Mouse (Mus musculus) left cerebral cortex, adult 18-20 months (tissue): ENCODE data around the gene Clec1a. TPM values are rescaled to one million over a fixed set of nuclear protein-coding genes. Genes with fewer than 3 reads are reported as not detected.
"Not testable (repeated sequence)": the region's sequence is repeated elsewhere in the genome, so short reads cannot be mapped to it uniquely, and the experiment has no call there.

Source experiments
- DNase-seq, 2 experiments: peaks; one replicate each; pipeline ENCODE4 v3.0.0; 2021 to 2022; ENCODE audit warnings: low spot score in 2 of 2, mixed read lengths in 1 of 2
- long read RNA-seq, 2 experiments: library from polyadenylated mRNA; stranded (forward); transcript quantifications; one replicate each; pipeline ENCODE4 v2.0.0; 2021
- total RNA-seq, 2 experiments: library from RNA; stranded (reverse); gene quantifications; 2 replicates each; pipeline ENCODE4 v1.2.3; 2021

The Clec1a gene
- total RNA-seq = 1 to 10 TPM; 1.0 to 1.2 TPM
- long read RNA-seq, experiment 1, full-length matches to known transcripts = 2 of 2 reads
- long read RNA-seq, experiment 1, partial matches to known transcripts = 0 of 2 reads
- long read RNA-seq, experiment 1, other reads (novel, unspliced or antisense) = 0 of 2 reads
- long read RNA-seq, experiment 2, partial matches to known transcripts = 0 of 1 reads
- long read RNA-seq, experiment 2, other reads (novel, unspliced or antisense) = 0 of 1 reads

- DNase-seq = no peak
Measured at GRCm38 (mm10) chr6:129451411-129452039, at the start of gene Clec1a. Clec1a (minus strand) TSS chr6:129452000.

- DNase-seq = not testable (repeated sequence)
Measured at GRCm38 (mm10) chr6:129499516-129499915, 47.7 kb upstream of the Clec1a start.

DNA sequence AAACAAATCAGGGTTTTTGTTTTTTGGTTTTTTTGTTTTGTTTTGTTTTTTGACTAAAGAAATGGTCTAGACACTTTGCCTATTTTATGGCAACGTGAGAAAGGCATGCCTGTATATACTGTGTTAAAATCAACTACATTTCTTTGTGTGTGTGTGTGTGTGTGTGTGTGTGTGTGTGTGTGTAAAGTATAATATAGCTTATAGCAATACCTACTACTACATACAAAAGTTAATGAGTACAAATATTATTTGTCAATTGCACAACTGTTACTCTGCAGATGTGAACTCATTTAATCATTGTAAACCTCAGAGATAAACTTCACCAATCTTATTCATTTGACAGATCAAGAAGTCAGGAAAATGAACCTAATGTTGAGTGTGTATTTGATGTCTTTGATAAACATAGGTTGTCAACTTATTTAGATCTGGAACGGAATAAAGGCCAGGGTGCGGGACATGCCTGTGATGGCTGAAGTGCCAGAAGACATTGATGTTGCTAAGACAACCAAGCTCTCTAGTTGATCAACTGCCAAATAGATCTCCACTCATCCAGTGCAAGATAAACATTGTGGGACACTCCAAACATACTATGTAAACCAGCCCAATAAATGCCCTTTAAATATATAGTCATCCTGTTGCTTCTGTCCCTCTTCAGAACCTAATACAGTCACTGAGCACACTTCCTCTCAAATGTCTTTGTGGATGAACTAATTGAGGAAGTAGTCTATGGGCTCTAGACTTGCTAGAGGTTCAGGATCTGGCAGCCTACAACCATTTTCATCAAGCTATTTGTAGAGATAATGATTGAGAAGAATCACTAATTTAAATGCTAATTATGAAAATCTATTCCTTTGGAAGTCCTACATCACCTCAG, 45.8 kb upstream of the Clec1a start:
- DNase-seq = no peak

- no peak for DNase-seq
Measured at GRCm38 (mm10) chr6:129494924-129495323, 43.1 kb upstream of the Clec1a start.

GRCm38 (mm10) chr6:129480089-129480958, 28.5 kb upstream of the Clec1a start:
- peak in 1 of 2 experiments; percentile 7 for DNase-seq

- peak in 1 of 2 experiments; percentile 5 for DNase-seq
Measured at GRCm38 (mm10) chr6:129476404-129477126, 24.8 kb upstream of the Clec1a start.

DNA sequence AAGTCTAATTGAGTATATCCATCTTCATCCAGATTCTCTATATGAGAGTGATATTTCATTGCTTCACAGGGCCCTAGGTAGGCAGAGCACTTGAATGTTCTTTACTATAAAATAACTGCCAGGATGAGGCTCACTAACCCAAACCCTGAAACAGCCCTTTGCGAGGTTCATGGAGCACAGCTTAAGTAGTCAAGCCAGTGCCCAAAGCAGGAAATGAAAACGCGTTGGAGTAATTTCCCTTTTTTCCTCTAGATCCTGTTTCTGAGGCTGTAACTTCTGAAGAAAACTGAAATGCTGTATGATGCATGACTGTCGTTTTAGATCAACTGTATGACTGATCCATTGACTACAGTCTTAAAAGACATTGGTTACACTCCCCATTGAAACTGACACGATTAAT, 20.8 kb upstream of the Clec1a start:
- no peak for DNase-seq

GRCm38 (mm10) chr6:129471386-129471785, 19.6 kb upstream of the Clec1a start:
- DNase-seq = no peak

DNA sequence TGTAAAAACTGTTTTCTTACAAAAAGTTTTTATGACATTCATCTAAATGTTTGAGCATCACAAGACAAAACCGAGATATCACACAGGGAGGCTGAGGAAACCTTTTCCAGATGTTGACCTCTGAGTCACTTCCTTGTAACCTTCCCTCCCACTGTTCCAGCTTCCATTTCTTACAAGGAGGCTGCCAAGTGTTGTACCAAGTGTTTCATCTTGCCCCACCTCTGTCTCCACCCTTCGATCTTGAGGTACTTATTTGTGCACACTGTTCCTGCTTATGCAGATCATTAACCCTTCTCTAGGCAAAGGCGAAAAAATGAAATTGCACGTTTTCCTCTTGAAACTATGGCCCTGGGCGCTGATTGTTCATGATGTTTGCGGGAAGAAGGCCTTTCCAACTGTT, 2.1 kb downstream of the Clec1a start:
- DNase-seq = no peak

- no peak for DNase-seq
Measured at GRCm38 (mm10) chr6:129438033-129438432, 13.8 kb downstream of the Clec1a start.

DNA sequence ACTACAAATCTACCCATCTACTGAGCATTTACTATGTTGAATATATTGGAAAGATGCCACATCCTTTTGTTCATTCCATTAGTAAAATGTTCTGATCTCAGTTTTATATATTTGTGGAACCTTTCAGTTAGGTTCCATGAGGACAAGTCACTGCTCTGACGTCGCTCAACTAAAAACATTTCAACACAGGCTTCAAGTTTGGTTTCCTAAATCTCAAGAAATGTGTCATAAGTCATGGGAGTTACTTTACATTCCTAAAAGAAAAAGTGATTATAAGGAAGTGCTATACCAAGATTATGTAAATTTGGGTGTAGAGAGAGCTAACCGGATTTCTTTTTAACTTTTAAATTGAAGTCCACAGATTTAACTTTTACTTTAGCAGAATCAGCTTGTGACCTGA, 15.8 kb downstream of the Clec1a start:
- DNase-seq = no peak

- no peak for DNase-seq
Measured at GRCm38 (mm10) chr6:129434239-129434638, 17.6 kb downstream of the Clec1a start.

- no peak for DNase-seq
Measured at GRCm38 (mm10) chr6:129427281-129427680, 24.5 kb downstream of the Clec1a start.

DNA sequence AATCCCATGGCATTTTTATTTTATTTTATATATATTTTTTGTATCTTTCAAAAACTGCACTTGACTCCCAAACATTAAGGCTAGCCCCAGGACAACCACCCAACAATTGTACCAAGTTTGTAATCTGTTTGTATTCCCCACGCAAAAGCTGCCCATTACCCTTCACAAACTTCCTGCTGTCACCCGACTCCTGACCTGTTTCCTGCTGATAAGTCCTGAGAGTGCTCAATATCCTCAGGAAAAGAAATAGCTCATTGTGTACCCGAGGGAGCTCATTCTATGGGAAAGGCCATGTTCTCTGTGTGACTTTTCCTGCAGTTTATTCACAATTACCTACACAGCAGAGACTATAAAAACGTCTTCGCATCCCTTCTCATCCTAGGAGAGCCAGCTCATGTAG, 26.0 kb downstream of the Clec1a start:
- no peak for DNase-seq

GRCm38 (mm10) chr6:129425217-129425616, 26.6 kb downstream of the Clec1a start:
- DNase-seq = no peak

DNA sequence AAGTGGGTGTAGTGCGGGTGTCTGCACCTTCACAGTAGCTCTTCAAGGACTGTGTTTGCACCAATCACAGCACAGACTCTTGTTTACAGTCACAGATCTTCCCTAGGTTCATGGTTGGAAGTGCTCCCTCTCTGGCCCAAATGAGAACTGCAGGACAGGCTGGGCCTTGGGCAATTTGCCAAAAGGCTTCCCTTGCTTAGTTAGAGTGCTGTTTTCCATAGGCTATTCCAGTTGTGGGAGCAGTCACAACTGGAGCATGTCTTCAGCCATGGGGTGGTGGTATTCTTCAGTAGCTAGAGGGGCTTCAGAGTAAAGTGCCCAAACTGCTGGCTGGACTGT, 28.1 kb downstream of the Clec1a start:
- DNase-seq = peak; percentile 48 to 61

DNA sequence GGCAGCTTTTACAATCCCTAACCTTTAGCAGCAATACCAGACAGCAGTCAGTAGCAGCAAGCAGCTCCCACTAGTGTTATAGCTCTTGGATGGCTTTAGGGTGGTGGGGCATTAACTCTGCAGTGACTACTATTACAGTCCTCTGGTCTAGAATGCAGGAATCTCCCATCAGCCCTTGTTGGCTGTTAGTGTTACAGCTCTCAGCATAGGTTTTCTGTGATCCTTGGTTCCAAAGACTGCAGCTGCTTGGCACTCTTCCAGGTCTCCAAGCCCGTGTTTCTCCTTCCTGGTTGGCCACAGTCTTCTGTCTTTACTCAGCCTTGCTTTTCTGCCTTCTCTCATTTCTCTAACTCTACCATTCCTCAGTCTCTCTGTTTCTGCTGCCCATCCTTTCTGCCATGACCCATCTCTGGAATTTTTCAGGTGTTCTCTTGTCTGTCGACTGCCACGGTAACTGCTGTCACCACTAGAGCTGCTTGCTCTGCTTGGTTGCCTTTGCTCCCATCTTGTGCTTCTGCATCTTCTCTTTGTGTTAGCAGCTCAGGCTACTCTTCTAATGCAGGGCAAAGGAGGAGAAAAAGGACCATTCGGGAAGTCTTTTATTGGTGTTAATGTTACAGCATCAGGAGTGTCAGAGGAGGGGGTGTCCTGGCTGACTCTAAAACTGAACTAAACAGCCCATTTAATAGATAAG, 28.6 kb downstream of the Clec1a start:
- DNase-seq = no peak

DNA sequence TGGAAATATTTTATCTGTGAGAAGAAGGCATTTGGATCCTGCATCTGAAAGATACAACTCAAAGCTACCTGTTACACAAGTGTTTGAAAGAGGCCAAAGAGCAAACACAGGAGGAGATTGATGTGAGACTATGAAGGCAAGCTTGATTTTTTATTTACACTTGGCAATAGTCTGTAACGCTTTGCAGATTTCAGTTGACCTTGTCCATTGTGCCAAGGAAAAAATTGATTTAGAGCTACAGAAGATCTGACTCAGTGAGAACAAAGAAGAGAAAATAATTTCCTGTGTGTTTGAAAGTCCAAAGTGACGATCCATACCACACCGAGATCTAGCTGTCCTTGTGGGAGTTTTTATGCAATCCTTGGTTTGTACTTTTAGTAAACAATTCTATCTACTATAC, 29.5 kb downstream of the Clec1a start:
- no peak for DNase-seq

DNA sequence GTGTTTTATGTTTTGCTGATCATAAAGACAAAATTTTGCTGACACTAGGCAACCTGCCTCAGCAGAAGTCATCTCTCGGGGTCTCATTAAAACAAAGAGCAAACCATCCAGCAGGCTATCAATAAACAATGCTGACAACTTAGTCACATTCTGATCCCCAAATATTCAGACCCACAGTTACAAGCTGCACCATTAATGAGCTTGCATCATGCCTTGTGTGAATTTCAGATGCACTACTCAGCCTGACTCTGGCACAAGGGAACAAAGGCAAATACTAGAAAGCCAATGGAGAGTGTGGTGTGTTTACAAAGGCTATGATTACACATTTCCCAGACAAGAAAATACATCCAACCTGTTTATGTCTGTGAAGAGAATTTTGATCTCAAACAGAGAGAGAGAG, 37.6 kb downstream of the Clec1a start:
- DNase-seq = no peak

DNA sequence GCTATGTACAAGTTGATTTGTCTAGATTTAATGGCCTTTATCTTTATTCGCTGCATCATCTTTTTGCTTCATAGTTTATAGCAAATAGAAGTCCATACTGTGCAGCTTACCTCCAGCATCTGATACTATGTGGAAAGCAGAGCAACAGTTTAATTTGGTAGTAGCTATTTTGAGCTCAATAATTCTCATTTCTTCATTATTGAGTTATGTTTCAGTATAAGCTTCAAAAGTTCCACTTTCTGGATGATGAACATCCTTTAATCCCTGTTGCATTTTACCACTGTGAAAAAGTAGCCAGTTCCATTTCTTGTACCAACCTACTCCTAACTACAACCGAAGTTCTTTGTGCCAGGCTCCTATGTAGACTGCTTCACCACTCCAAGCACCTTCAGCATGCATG, 43.2 kb downstream of the Clec1a start, which contains the start of gene Clec9a:
Gene Clec9a (plus strand): TSS at position 301 of the 400 bp plus-strand sequence.
- DNase-seq = no peak
